Mouse (Mus musculus) gastrocnemius, adult 2 months (tissue): Measurements from ENCODE around the gene Tbc1d16. TPM values are rescaled to one million over a fixed set of nuclear protein-coding genes. Genes with fewer than 3 reads are reported as not detected.

Experiments used
- DNase-seq: peaks from one replicate; pipeline ENCODE4 v3.0.0; 2022
- H3K27ac ChIP-seq: fragments of 200-600 bp; 2 replicates; pipeline ENCODE4 v1.8.1; 2022; ENCODE audit warnings: mild to moderate bottlenecking
- H3K4me3 ChIP-seq: fragments of 200-600 bp; 2 replicates; pipeline ENCODE4 v1.8.1; 2022; ENCODE audit warnings: mild to moderate bottlenecking, moderate library complexity
- CTCF ChIP-seq: fragments of 200-600 bp; IDR thresholded peaks from 2 replicates; pipeline ENCODE4 v1.8.1; 2022; ENCODE audit warnings: antibody characterized with exemption, mild to moderate bottlenecking, moderate library complexity
- intact Hi-C: fragments of 180-260 bp; cut with DNase I; formaldehyde crosslinking; loops from one replicate; pipeline ENCODE4 v1.15.1; 2025
- total RNA-seq, 2 experiments: library from RNA; stranded (reverse); gene quantifications; 2 replicates each; pipeline ENCODE4 v1.2.3; 2021

Tbc1d16 gene
- total RNA-seq, 2 experiments from 2014 or later: 30.7 to 36.6 TPM

DNA sequence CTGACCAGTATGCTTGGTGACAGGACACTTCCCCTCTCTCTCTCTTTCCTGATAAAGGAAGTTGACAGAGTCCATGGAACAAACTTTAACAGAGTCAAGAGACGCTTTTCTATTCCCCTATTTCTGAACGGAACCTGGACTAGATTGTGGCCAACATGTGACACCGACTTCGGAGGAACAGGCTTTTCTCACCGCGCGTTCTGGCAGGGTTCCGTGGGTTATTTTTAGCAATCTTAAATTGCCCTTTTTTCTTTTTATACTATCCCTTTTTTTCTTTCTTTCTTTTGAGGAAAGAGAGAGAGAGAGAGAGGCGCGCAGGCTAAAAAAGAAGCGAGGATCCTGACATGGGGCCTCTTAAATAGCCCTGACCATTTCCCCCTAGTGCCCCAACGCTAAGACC, 708 bp downstream of the Tbc1d16 start:
- TF ChIP-seq CTCF: no peak
- no peak for DNase-seq
- peak overlapping the region; percentile 96 for H3K4me3 ChIP-seq
- peak overlapping the region; percentile 94 for H3K27ac ChIP-seq
- intact Hi-C loops: no loop called here

DNA sequence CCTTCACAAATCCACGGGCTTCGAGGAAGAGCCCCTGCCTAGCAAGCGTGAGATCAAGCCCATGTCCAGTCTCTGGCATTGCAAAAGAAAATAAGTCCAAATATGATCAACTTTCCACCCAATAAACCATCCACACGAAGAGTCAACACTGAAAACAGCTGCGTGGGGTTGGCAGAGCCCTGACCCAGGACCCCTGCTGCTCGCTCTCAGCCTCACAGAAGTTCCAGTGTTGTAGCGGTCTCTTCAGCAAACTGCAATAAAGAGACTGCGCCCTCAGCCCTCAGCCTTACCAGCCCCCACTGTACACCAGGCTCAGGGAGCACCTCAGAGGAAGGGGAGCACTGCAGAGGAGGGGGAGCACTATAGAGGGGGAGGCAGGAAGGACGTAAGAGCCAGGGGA, 2.7 kb downstream of the Tbc1d16 start:
- DNase-seq: no peak

DNA sequence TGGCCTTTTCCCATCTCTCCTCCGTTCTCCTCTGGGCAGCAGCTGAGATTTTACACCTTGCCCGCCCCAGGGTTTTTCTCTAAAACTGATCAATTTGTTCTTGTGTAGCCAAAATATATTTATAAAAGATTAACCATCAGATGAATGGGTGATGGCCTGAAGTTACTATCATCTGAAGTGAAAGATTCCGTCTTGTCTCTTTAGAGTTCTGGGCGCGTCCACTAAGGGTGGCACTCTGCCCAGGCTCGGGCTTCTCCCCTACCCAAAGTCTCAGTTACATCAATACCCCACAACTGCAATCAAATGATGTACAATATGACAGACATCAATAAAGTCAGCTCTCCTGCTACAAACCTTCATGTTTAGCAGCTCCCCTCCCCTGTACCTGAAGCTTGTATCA, 3.4 kb downstream of the Tbc1d16 start:
- Histone ChIP-seq H3K27ac (no peak overlapping the region), H3K4me3 (no peak overlapping the region)
- no peak for DNase-seq
- no peak for TF ChIP-seq CTCF
- intact Hi-C loops: no loop called here

More for the DNA sequence above, 2.7 kb downstream of the Tbc1d16 start:
- H3K27ac ChIP-seq: no peak overlapping the region
- TF ChIP-seq CTCF: no peak
- no peak overlapping the region for H3K4me3 ChIP-seq
- intact Hi-C loops: no loop called here

DNA sequence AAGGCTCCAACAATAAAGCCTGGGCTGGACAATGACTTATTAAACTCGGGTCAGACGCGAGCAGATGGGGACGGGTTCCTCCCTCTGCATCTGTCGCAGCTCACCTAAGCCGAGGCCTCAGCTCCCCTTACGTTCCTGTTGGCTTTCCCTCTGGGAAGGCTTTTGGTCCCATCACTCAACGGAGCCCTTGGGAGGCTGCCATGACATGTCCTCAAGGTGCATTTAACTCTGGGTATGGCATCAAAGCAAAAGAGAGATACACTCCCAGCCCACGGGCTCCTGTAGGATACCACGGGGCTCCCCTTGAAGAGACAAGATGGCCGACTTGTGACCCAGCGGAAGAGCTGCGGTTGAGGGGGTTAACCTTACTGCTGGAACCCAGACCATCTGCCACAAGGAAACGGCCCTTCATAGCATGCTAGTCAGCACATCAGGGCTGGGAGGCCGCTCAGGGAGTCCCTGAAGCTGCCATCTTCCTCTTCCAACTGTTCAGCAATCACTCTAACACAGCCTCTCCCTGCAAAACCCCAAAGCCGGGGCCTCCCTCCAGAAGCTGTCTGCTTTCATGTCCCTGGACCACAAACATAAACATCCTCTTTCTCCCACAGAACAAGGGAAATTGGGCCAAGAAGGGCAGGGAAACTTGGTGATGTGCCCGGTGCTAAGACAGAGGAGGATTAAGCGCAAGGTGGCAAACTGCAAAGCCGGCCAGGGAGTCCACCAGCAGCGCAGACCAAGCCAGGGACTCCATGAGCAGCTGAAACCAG, 5.0 kb downstream of the Tbc1d16 start:
- intact Hi-C loops: no loop called here
- H3K27ac ChIP-seq: peak overlapping the region; percentile 87

DNA sequence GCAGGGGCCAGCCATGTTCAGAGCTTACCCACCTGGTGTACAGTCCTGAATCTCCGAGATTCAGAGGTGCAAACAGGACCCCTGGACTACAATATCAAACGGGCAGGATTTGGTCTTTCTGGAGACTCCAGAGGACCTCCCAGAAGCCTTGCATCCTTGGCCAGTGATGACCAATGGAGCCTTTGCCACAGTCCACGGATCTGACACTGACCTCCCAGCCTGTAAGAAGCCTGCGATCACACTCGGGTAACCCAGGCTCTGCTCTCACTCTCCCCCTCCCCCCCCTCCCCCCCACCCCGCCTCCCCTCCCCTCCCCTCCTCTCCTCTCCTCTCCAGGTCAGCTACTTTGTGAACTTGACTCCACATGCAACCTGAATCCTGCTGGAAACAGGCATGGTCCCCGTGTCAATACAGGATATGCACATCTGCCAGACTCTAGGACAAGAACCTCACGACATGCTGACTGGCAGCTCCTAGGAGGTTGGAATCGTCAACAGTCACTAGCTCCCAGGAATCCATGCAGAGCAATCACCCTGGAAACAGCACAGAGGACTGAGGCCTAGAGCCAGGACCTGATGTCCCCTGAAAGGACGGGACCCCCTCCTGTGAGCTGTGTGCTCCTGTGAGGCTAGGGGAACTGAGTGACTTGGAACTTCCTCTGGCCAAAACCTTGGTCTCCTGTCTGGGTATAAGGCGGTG, 6.3 kb downstream of the Tbc1d16 start:
- peak; percentile 72 for DNase-seq
- H3K27ac ChIP-seq: peak overlapping the region; percentile 93
- intact Hi-C loops: no loop called here

More for the DNA sequence above, 5.0 kb downstream of the Tbc1d16 start:
- no peak for TF ChIP-seq CTCF
- DNase-seq: peak; percentile 49
- no peak overlapping the region for H3K4me3 ChIP-seq

DNA sequence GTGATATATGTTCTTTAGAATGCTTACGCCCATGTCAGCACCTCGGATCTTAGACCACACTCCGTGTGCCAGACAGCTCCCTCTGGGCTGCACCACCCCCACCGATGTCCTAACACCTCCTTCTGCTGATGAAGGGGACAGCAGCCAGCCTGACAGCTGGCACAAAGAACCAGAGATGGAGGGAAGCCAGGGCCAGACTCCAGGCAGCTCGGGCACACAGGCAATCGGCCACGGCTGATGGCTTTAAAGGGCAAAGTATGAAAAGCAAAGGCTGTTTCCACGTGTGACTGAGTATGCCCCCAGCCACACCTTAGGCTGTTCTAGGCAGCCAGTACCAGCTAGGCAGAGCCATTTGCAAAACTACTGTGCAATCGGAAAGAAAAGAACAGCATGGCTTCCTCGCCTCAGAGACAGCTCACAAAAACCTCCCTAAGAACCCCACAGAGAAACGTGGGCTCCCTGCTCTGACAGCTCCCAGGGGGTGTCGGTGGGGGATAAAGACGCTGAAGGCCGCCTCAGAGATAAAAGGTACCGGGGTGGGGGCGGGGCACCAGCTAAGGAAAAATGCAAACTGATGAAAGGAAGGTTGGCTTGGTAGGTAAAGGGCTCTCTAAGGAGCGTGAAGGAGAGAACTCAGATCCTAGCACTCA, 8.4 kb downstream of the Tbc1d16 start:
- peak; percentile 2; the same call in 1 of the 2 replicates for TF ChIP-seq CTCF
- intact Hi-C loops: no loop called here
- Histone ChIP-seq H3K27ac (peak overlapping the region; percentile 93), H3K4me3 (peak overlapping the region; percentile 67)
- DNase-seq: peak; percentile 90

More for the DNA sequence above, 6.3 kb downstream of the Tbc1d16 start:
- peak overlapping the region; percentile 67 for H3K4me3 ChIP-seq
- no peak for TF ChIP-seq CTCF

DNA sequence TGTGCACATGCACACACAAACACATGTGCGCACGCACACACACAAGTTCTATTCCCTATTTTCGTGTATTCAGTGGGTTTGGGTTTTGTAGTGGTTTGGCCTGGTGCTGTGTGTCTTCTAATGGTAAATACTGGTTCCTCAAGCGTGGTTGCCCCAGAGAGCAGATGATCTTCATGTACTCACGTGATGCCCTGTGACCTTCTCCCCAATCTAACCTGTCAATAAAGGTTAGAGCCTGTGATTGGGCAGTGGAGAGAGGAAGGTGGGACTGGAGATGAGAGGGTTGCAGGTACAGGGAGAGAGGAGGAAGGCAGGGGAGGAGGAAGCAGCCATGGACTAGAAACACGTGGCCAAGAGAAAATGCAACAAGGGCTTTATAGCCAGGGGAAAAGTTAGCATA, 10.4 kb downstream of the Tbc1d16 start:
- intact Hi-C loops: no loop called here
- TF ChIP-seq CTCF: no peak
- DNase-seq: no peak
- no peak overlapping the region for H3K4me3 ChIP-seq
- H3K27ac ChIP-seq: no peak overlapping the region

DNA sequence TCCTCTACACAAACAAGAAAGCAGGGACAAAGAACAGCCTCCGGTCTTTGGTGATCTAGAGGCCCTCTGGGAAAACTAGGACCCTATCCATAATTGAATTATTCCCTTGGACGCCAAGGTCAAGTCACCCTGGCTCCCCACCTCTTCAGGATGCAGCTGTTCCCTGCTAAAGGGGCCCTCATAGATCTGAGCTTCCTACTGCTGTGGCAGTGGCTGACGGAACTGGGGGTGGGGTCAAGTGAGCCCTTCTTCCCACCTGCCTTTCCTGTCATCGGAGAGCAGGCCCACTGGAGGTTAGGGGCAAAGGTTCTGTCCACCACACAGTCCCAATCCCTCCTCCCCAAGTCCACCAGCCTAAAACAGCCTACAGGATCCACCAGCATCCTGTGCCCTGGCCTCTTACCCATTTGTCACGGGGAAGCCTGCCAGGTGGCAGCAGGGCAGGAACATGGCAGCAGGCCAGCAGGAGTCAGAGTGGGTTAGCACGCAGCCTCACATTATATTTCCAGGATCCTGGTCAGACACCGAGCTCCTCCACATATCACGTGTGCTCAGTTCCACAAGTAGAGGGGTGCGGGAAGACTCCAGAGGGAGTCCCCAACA, 12.3 kb downstream of the Tbc1d16 start:
- H3K27ac ChIP-seq: peak overlapping the region; percentile 89
- H3K4me3 ChIP-seq: peak overlapping the region; percentile 47
- intact Hi-C loops: no loop called here
- no peak for TF ChIP-seq CTCF
- peak; percentile 88 for DNase-seq

DNA sequence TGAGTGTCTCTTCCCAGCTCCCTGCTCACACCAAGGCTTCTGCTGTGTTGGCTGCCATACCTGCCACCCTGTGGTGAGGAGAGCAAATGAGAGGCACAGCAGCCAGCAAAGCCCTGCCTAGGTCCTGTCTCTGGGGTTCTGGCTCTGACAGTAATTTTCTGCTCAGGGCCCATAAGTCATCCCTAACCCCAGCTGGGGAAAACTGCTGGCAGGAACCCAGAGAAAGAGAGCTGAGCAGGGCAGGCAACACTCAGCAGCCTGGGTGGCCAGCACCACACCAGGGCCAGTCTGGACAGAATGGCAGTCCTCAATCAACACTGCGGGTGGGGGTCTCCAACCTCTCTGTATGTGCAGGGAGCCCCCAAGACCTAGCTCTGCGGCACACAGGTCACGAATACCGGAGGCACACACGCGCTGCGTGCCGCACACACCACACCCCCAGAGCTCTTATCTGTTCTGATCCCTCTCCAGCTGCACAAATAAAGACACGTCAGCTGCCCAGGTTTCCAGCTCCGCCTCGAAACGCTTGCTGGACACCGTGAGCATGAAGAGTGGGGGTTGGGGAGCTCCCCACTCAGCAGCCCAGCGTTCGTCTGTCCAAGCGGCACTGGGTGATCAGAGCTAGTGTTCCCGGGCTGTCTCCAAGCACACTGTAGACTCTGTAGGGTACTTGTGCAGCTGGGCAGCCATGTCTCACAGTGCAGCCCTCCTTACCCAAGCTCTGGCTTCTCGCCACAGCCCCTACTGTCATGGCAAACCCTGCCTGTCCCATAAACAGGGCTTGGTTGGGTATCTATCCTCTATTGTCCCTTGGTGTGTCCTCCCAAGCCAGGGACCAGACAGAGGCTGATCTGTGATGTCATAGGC, 13.0 kb downstream of the Tbc1d16 start:
- intact Hi-C loops: no loop called here
- H3K27ac ChIP-seq: peak overlapping the region; percentile 89
- peak overlapping the region; percentile 47 for H3K4me3 ChIP-seq
- DNase-seq: peak; percentile 74
- TF ChIP-seq CTCF: peak; percentile 39

DNA sequence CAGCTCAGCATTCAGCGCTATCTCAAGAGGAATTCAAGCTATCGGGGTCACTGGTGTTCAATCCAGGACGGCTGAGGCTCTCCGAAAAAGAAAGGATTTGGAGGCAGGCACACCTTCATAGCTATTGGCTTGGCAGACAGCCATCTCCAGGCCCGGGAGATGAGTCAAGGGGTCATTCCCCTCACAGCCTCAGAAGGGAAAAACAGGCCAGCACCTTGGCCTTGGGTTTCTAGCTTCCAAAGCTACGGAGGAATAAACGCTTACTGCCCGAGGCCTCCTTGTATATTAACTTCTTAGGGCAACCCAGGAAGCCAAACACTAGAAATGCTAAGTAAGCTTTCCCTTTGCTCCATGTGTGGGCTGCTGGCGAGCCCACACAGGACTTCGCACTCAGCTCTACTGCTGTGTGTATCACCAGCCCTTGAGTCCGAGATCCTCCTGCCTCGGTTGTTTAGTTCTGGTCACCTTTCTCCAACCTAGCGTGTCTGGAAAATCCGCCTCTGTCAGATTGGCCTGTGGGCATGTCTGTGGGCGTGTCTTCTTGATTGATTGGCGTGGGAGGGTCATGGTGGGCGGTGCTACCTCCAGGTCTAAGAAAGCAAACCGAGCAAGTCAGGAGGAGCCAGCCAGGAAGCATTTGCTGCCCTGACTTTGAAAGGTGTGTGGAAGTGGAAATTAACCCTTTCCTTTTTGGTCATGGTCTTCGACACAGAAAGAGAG, 15.0 kb downstream of the Tbc1d16 start:
- TF ChIP-seq CTCF: no peak
- no peak overlapping the region; the same call in 1 of the 2 replicates for H3K27ac ChIP-seq
- H3K4me3 ChIP-seq: no peak overlapping the region
- DNase-seq: no peak
- intact Hi-C loops: no loop called here

DNA sequence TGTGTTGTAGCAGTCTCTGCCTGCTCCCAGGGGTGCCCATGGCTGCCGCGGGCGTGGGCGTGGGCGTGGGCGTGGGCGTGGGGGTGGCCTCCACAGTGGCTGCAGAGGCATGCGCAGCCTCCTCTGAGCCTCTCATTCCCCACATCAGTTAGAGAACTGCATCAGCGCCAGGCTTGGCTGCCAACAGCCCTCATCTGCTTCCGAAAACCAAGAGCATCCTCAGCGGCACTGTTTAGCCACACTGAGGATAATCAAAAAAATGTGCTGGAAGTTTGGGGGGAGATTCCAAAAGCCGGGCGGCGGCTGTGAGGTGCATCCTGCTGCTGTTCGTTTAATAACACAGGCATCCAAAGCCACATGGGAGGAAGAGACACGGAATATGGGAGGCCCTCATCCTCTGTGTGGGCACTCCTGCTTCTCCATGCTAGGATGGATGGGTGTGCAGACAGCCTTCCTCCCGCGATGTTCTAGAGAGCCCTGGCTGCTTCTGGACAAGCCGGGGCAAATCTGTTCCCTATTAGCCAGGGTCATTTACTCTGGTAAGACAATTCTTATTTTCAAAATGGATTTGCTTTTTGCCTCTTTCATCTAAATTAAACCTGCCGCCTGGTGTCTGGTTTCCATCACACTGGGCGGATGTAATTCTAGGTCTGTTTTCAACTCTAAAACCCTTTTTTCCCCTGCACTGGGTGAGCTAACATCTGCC, 16.5 kb downstream of the Tbc1d16 start:
- no peak for TF ChIP-seq CTCF
- no peak overlapping the region for H3K4me3 ChIP-seq
- DNase-seq: peak; percentile 62
- H3K27ac ChIP-seq: no peak overlapping the region
- intact Hi-C loops: no loop called here
